Mouse (Mus musculus): ENCODE data around the gene Sirt4. TPM values are rescaled to one million over a fixed set of nuclear protein-coding genes. Genes with fewer than 3 reads are reported as not detected.
"Not testable (repeated sequence)": the region's sequence is repeated elsewhere in the genome, so short reads cannot be mapped to it uniquely, and the experiment has no call there.

The Sirt4 gene
- polyA plus RNA-seq, 1 experiment from 2014 or later: 6.4 TPM

- H3K9me3 ChIP-seq (ENCODE audit: control insufficient read depth): no peaks in the 10 kb centered on the region
- H3K27me3 ChIP-seq (replicated peaks; ENCODE audit: control insufficient read depth, insufficient read depth, low read length): no peaks in the 10 kb centered on the region
- 41% methylated on average over 15 of the region's 15 CpGs for WGBS
- ATAC-seq: peak; percentile 70
- H3K4me1 ChIP-seq (replicated peaks; ENCODE audit: control insufficient read depth, insufficient read depth, low read length): peaks cover 16% of the 10 kb centered on the region
- H3K4me2 ChIP-seq (replicated peaks; ENCODE audit: low read depth): peak overlapping the region; percentile 41
- H3K4me3 ChIP-seq (ENCODE audit: low read depth, low read length): no peak overlapping the region
- H3K36me3 ChIP-seq (ENCODE audit: control insufficient read depth, insufficient read depth): peaks cover 4% of the 10 kb centered on the region; the same call in 1 of the 2 replicates
- H3K9ac ChIP-seq (ENCODE audit: low read depth, low read length): no peak overlapping the region
- peak overlapping the region; percentile 85 for H3K27ac ChIP-seq (ENCODE audit: low read depth, low read length)
- TF ChIP-seq CTCF (IDR thresholded peaks at IDR 0.05; ENCODE audit: low read depth): no peak
These were observed 38.5 kb upstream of the Sirt4 start for GRCm38 (mm10) chr5:115522981-115523499.

DNA sequence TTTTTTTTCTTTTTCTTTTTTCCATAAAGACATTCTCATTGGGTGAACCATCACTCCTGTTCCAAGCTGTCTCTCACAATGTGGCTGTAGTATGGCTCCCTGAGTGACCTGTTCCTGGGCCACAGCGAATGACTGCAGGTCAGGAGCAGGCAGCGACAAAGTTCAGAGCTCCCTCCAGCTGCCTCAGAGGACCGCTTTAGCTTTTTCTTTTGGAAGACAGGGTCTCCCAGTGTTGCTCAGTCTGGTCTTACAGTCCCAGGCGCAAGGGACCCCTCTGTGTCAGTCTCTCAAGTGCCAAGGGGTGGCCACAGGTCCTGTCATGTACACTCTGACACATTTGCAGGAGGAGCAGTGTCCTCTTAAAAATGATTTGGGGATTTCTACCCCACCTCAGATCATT, 38.0 kb upstream of the Sirt4 start:
- Histone ChIP-seq H3K27ac (ENCODE audit: low read depth, low read length) (peak overlapping the region; percentile 85), H3K27me3 (replicated peaks; ENCODE audit: control insufficient read depth, insufficient read depth, low read length) (no peaks in the 10 kb centered on the region), H3K4me1 (replicated peaks; ENCODE audit: control insufficient read depth, insufficient read depth, low read length) (peaks cover 16% of the 10 kb centered on the region), H3K4me3 (ENCODE audit: low read depth, low read length) (no peak overlapping the region), H3K4me2 (replicated peaks; ENCODE audit: low read depth) (peak overlapping the region; percentile 41), H3K36me3 (ENCODE audit: control insufficient read depth, insufficient read depth) (peaks cover 4% of the 10 kb centered on the region; the same call in 1 of the 2 replicates), H3K9ac (ENCODE audit: low read depth, low read length) (no peak overlapping the region), H3K9me3 (ENCODE audit: control insufficient read depth) (no peaks in the 10 kb centered on the region)
- TF ChIP-seq CTCF (IDR thresholded peaks at IDR 0.05; ENCODE audit: low read depth): no peak
- 75% methylated on average over 4 of the region's 4 CpGs for WGBS
- ATAC-seq: no peak

DNA sequence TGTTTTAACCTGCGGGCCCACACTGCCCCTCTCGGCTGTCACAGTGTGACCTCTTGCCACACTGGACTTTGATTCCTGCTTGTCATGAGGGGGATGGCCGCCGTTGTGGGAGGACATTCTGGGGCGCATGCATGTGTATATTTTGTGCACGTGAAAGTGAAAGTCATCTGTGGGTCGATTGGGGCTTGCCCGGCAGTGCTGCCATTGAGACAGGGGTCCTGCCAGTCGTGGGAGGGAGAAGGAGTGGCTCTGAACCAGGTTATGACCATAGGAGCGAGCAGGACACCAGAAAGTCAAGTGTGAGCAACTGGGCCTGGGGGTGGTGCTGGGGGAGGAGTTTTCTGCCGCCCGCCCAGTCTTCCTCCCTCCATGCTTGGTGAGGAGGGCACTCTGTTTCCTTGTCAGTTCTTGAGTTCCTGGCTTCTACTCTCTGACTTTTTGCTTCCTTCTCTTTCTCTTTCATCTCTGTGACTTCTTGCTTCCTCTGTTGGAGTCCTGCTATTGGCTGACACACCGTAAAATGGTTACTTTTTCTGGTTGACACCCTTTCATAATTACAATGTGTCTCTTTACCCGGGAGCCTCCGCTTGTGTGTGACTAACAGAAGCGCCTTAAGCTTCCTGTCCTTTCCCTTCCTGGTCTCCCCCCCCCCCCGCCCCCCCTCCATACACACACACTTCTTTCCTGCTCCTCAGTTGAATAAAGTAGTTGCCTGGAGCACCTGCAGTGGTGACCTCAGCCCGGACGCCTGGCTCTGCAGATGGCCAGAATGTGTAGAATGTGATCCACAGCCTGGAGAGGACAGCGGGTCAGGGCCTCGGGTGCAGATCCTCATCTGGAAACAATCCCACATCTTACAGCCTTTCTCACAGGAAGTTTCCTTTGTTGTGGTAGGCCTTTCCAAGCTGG, 37.3 kb upstream of the Sirt4 start:
- 24% methylated on average over 21 of the region's 21 CpGs for WGBS
- peak; percentile 63 for ATAC-seq
- H3K4me2 ChIP-seq (replicated peaks; ENCODE audit: low read depth): peak overlapping the region; percentile 53
- H3K27me3 ChIP-seq (replicated peaks; ENCODE audit: control insufficient read depth, insufficient read depth, low read length): no peaks in the 10 kb centered on the region
- H3K4me3 ChIP-seq (ENCODE audit: low read depth, low read length): no peak overlapping the region
- H3K9me3 ChIP-seq (ENCODE audit: control insufficient read depth): no peaks in the 10 kb centered on the region
- peak; percentile 32; the same call in 1 of the 2 replicates for TF ChIP-seq CTCF (IDR thresholded peaks at IDR 0.05; ENCODE audit: low read depth)
- peaks cover 16% of the 10 kb centered on the region for H3K4me1 ChIP-seq (replicated peaks; ENCODE audit: control insufficient read depth, insufficient read depth, low read length)
- no peak overlapping the region for H3K9ac ChIP-seq (ENCODE audit: low read depth, low read length)
- peaks cover 7% of the 10 kb centered on the region; the same call in 1 of the 2 replicates for H3K36me3 ChIP-seq (ENCODE audit: control insufficient read depth, insufficient read depth)
- H3K27ac ChIP-seq (ENCODE audit: low read depth, low read length): peak overlapping the region; percentile 85

- no peaks in the 10 kb centered on the region for H3K27me3 ChIP-seq (replicated peaks; ENCODE audit: control insufficient read depth, insufficient read depth, low read length)
- peak overlapping the region; percentile 85 for H3K27ac ChIP-seq (ENCODE audit: low read depth, low read length)
- peaks cover 11% of the 10 kb centered on the region; the same call in 1 of the 2 replicates for H3K4me1 ChIP-seq (replicated peaks; ENCODE audit: control insufficient read depth, insufficient read depth, low read length)
- peak overlapping the region; percentile 53 for H3K4me2 ChIP-seq (replicated peaks; ENCODE audit: low read depth)
- 47% methylated on average over 21 of the region's 21 CpGs for WGBS
- no peaks in the 10 kb centered on the region for H3K9me3 ChIP-seq (ENCODE audit: control insufficient read depth)
- H3K9ac ChIP-seq (ENCODE audit: low read depth, low read length): 0 out of 2 replicates have a peak overlapping the region, but pooled peaks have one; percentile 13
- ATAC-seq: peak; percentile 19; the same call in 1 of the 2 replicates
- H3K36me3 ChIP-seq (ENCODE audit: control insufficient read depth, insufficient read depth): peaks cover 12% of the 10 kb centered on the region; the same call in 1 of the 2 replicates
- no peak for TF ChIP-seq CTCF (IDR thresholded peaks at IDR 0.05; ENCODE audit: low read depth)
- no peak overlapping the region for H3K4me3 ChIP-seq (ENCODE audit: low read depth, low read length)
These were observed 35.9 kb upstream of the Sirt4 start for GRCm38 (mm10) chr5:115520325-115520869.

DNA sequence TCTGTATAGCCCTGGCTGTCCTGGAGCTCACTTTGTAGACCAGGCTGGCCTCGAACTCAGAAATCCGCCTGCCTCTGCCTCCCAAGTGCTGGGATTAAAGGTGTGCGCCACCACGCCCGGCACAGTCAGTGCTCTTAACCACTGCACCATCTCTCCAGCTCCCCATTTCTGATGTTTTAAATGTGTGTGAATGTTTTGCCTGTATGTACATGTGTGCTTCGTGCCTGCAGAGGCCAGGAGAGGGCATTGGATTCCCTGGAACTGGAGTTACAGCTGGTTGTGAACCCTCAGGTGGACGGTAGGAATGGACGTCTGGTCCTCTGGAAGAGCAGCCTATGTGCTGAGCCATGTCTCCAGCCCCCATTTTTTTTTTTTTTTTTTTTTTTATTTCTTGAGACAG, 33.7 kb upstream of the Sirt4 start:
- WGBS: 93% methylated on average over 7 of the region's 8 CpGs
- not testable (repeated sequence) for H3K4me3 ChIP-seq (ENCODE audit: low read depth, low read length); ATAC-seq; H3K27ac ChIP-seq (ENCODE audit: low read depth, low read length); H3K9ac ChIP-seq (ENCODE audit: low read depth, low read length); H3K4me2 ChIP-seq (replicated peaks; ENCODE audit: low read depth); H3K9me3 ChIP-seq (ENCODE audit: control insufficient read depth); H3K4me1 ChIP-seq (replicated peaks; ENCODE audit: control insufficient read depth, insufficient read depth, low read length); H3K27me3 ChIP-seq (replicated peaks; ENCODE audit: control insufficient read depth, insufficient read depth, low read length)
- 0 out of 2 replicates have a peak, but pooled peaks have one; percentile 3 for TF ChIP-seq CTCF (IDR thresholded peaks at IDR 0.05; ENCODE audit: low read depth)
- peaks cover 17% of the 10 kb centered on the region; the same call in 1 of the 2 replicates for H3K36me3 ChIP-seq (ENCODE audit: control insufficient read depth, insufficient read depth)

DNA sequence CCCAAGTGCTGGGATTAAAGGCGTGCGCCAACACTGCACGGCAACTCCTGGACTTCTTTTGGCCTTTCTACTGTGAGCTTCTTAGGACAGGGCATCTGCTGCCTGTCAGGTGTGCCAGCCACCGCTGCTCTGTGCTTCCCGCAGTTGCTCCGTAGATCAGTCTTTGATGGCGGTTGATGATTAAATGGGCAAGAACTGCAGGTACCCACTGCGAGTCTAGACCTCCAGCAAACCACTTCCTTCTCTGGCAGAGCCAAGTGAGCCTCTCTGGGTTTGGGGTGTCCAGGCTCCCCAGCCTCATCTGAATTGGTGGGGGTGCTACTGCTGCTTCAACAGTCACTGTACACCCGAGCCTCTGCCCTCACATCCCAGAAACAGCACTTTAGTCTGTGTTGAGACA, 33.0 kb upstream of the Sirt4 start:
- Histone ChIP-seq H3K4me1 (replicated peaks; ENCODE audit: control insufficient read depth, insufficient read depth, low read length) (peaks cover 7% of the 10 kb centered on the region; the same call in 1 of the 2 replicates), H3K27me3 (replicated peaks; ENCODE audit: control insufficient read depth, insufficient read depth, low read length) (no peaks in the 10 kb centered on the region), H3K4me2 (replicated peaks; ENCODE audit: low read depth) (no peak overlapping the region), H3K4me3 (ENCODE audit: low read depth, low read length) (no peak overlapping the region), H3K36me3 (ENCODE audit: control insufficient read depth, insufficient read depth) (peaks cover 19% of the 10 kb centered on the region; the same call in 1 of the 2 replicates), H3K9ac (ENCODE audit: low read depth, low read length) (no peak overlapping the region), H3K27ac (ENCODE audit: low read depth, low read length) (peak overlapping the region; percentile 62), H3K9me3 (ENCODE audit: control insufficient read depth) (no peaks in the 10 kb centered on the region)
- WGBS: 86% methylated on average over 9 of the region's 9 CpGs
- TF ChIP-seq CTCF (IDR thresholded peaks at IDR 0.05; ENCODE audit: low read depth): no peak
- no peak for ATAC-seq

All from intestine, postnatal 0 days (tissue).